Mouse (Mus musculus): ENCODE measurements at regions not wholly inside any gene's neighbourhood (a gene's known extent, or its start where the extent isn't known, plus 50 kb on each side); places are given as distances from the start of the nearest gene placed in this dataset.

GRCm38 (mm10) chr10:126664408-126665083 lies 236.6 kb downstream of the Atp23 start:
- no peaks in the 10 kb centered on the region for H3K27me3 ChIP-seq
- no peak overlapping the region for H3K27ac ChIP-seq (replicated peaks)
- H3K9me3 ChIP-seq, result 0 out of 2 replicates have a peak, but pooled peaks cover 4% of the 10 kb centered on the region
- no peaks in the 10 kb centered on the region for H3K4me1 ChIP-seq (replicated peaks)
- H3K9ac ChIP-seq, result no peak overlapping the region
- 89% methylated on average over 13 of the region's 13 CpGs for WGBS
- H3K36me3 ChIP-seq, result no peaks in the 10 kb centered on the region
- no peak overlapping the region for H3K4me2 ChIP-seq
- ATAC-seq (ENCODE audit: low read depth), result no peak
- H3K4me3 ChIP-seq, result no peak overlapping the region

GRCm38 (mm10) chr10:126663461-126664013 lies 237.6 kb downstream of the Atp23 start:
- Histone ChIP-seq H3K4me2 (no peak overlapping the region), H3K9me3 (0 out of 2 replicates have a peak, but pooled peaks cover 4% of the 10 kb centered on the region), H3K36me3 (no peaks in the 10 kb centered on the region), H3K27me3 (no peaks in the 10 kb centered on the region), H3K4me3 (no peak overlapping the region), H3K27ac (replicated peaks) (no peak overlapping the region), H3K9ac (no peak overlapping the region), H3K4me1 (replicated peaks) (no peaks in the 10 kb centered on the region)
- ATAC-seq (ENCODE audit: low read depth), result no peak
- WGBS, result 78% methylated on average over 15 of the region's 15 CpGs

GRCm38 (mm10) chr10:126662765-126663164 lies 238.4 kb downstream of the Atp23 start:
- H3K4me2 ChIP-seq, result no peak overlapping the region
- H3K27me3 ChIP-seq, result no peaks in the 10 kb centered on the region
- H3K9me3 ChIP-seq, result 0 out of 2 replicates have a peak, but pooled peaks cover 4% of the 10 kb centered on the region
- H3K4me3 ChIP-seq, result no peak overlapping the region
- H3K36me3 ChIP-seq, result no peaks in the 10 kb centered on the region
- ATAC-seq (ENCODE audit: low read depth), result no peak
- H3K27ac ChIP-seq (replicated peaks), result no peak overlapping the region
- 90% methylated on average over 6 of the region's 6 CpGs for WGBS
- H3K9ac ChIP-seq, result no peak overlapping the region
- H3K4me1 ChIP-seq (replicated peaks), result no peaks in the 10 kb centered on the region

- Histone ChIP-seq H3K36me3 (no peaks in the 10 kb centered on the region), H3K9me3 (0 out of 2 replicates have a peak, but pooled peaks cover 4% of the 10 kb centered on the region), H3K4me3 (no peak overlapping the region), H3K27me3 (no peaks in the 10 kb centered on the region), H3K27ac (replicated peaks) (no peak overlapping the region), H3K4me1 (replicated peaks) (no peaks in the 10 kb centered on the region), H3K9ac (no peak overlapping the region), H3K4me2 (no peak overlapping the region)
- WGBS, result 59% methylated on average over 5 of the region's 5 CpGs
- no peak for ATAC-seq (ENCODE audit: low read depth)
These were observed 240.0 kb downstream of the Atp23 start for GRCm38 (mm10) chr10:126661095-126661615.

- WGBS, result 76% methylated on average over 9 of the region's 9 CpGs
- Histone ChIP-seq H3K9me3 (0 out of 2 replicates have a peak, but pooled peaks cover 4% of the 10 kb centered on the region), H3K9ac (no peak overlapping the region), H3K27me3 (no peaks in the 10 kb centered on the region), H3K4me1 (replicated peaks) (no peaks in the 10 kb centered on the region), H3K27ac (replicated peaks) (no peak overlapping the region), H3K4me3 (no peak overlapping the region), H3K4me2 (no peak overlapping the region), H3K36me3 (no peaks in the 10 kb centered on the region)
- no peak for ATAC-seq (ENCODE audit: low read depth)
These were observed 241.1 kb downstream of the Atp23 start for GRCm38 (mm10) chr10:126660024-126660423.

- H3K9me3 ChIP-seq, result no peaks in the 10 kb centered on the region
- WGBS, result 91% methylated on average over 3 of the region's 3 CpGs
- H3K27ac ChIP-seq (replicated peaks), result no peak overlapping the region
These were observed 248.5 kb downstream of the Atp23 start for GRCm38 (mm10) chr10:126652693-126653092.

GRCm38 (mm10) chr10:126646587-126646986 lies 254.6 kb downstream of the Atp23 start:
- no peak overlapping the region for H3K9ac ChIP-seq

More at GRCm38 (mm10) chr10:126652693-126653092, 248.5 kb downstream of the Atp23 start:
- Histone ChIP-seq H3K9ac (no peak overlapping the region), H3K36me3 (no peaks in the 10 kb centered on the region), H3K4me2 (no peak overlapping the region), H3K4me1 (replicated peaks) (no peaks in the 10 kb centered on the region), H3K27me3 (no peaks in the 10 kb centered on the region), H3K4me3 (no peak overlapping the region)
- no peak for ATAC-seq (ENCODE audit: low read depth)

GRCm38 (mm10) chr10:126641792-126642289 lies 259.3 kb downstream of the Atp23 start:
- peaks cover 10% of the 10 kb centered on the region for H3K4me1 ChIP-seq (replicated peaks)
- peak overlapping the region; percentile 32; the same call in 1 of the 2 replicates for H3K4me2 ChIP-seq
- H3K9me3 ChIP-seq, result no peaks in the 10 kb centered on the region
- H3K27me3 ChIP-seq, result no peaks in the 10 kb centered on the region
- H3K4me3 ChIP-seq, result no peak overlapping the region
- H3K36me3 ChIP-seq, result no peaks in the 10 kb centered on the region
- H3K9ac ChIP-seq, result no peak overlapping the region
- WGBS, result 20% methylated on average over 9 of the region's 9 CpGs
- H3K27ac ChIP-seq (replicated peaks), result 0 out of 2 replicates have a peak overlapping the region, but pooled peaks have one; percentile 3
- no peak for ATAC-seq (ENCODE audit: low read depth)

More at GRCm38 (mm10) chr10:126646587-126646986, 254.6 kb downstream of the Atp23 start:
- no peak overlapping the region for H3K4me2 ChIP-seq
- no peak overlapping the region for H3K27ac ChIP-seq (replicated peaks)
- no peak overlapping the region for H3K4me3 ChIP-seq
- no peaks in the 10 kb centered on the region for H3K27me3 ChIP-seq
- H3K36me3 ChIP-seq, result no peaks in the 10 kb centered on the region
- ATAC-seq (ENCODE audit: low read depth), result no peak
- peaks cover 6% of the 10 kb centered on the region for H3K4me1 ChIP-seq (replicated peaks)
- H3K9me3 ChIP-seq, result no peaks in the 10 kb centered on the region
- WGBS, result 66% methylated on average over 4 of the region's 4 CpGs

- H3K27ac ChIP-seq (replicated peaks), result no peak overlapping the region
- 60% methylated on average over 13 of the region's 13 CpGs for WGBS
- H3K9me3 ChIP-seq, result no peaks in the 10 kb centered on the region
- no peaks in the 10 kb centered on the region for H3K36me3 ChIP-seq
- H3K27me3 ChIP-seq, result no peaks in the 10 kb centered on the region
- no peak overlapping the region for H3K4me2 ChIP-seq
- H3K9ac ChIP-seq, result no peak overlapping the region
- H3K4me3 ChIP-seq, result no peak overlapping the region
- H3K4me1 ChIP-seq (replicated peaks), result no peaks in the 10 kb centered on the region
- ATAC-seq (ENCODE audit: low read depth), result no peak
These were observed 266.4 kb downstream of the Atp23 start for GRCm38 (mm10) chr10:126634731-126635130.

- Histone ChIP-seq H3K4me3 (no peak overlapping the region), H3K9me3 (no peaks in the 10 kb centered on the region), H3K27ac (replicated peaks) (no peak overlapping the region), H3K36me3 (no peaks in the 10 kb centered on the region), H3K27me3 (no peaks in the 10 kb centered on the region), H3K9ac (no peak overlapping the region), H3K4me2 (no peak overlapping the region), H3K4me1 (replicated peaks) (no peaks in the 10 kb centered on the region)
- no peak for ATAC-seq (ENCODE audit: low read depth)
- WGBS, result 57% methylated on average over 4 of the region's 4 CpGs
These were observed 273.1 kb downstream of the Atp23 start for GRCm38 (mm10) chr10:126628057-126628456.

GRCm38 (mm10) chr10:126625466-126625865 lies 275.7 kb downstream of the Atp23 start:
- no peak overlapping the region for H3K4me3 ChIP-seq
- 57% methylated on average over 7 of the region's 7 CpGs for WGBS
- no peak overlapping the region for H3K9ac ChIP-seq
- no peaks in the 10 kb centered on the region for H3K4me1 ChIP-seq (replicated peaks)
- H3K4me2 ChIP-seq, result no peak overlapping the region
- no peak for ATAC-seq (ENCODE audit: low read depth)
- no peaks in the 10 kb centered on the region for H3K27me3 ChIP-seq
- H3K36me3 ChIP-seq, result no peaks in the 10 kb centered on the region
- H3K9me3 ChIP-seq, result no peaks in the 10 kb centered on the region
- H3K27ac ChIP-seq (replicated peaks), result no peak overlapping the region

- H3K27me3 ChIP-seq, result no peaks in the 10 kb centered on the region
- no peak overlapping the region for H3K9ac ChIP-seq
- no peak overlapping the region for H3K4me2 ChIP-seq
These were observed 280.4 kb downstream of the Atp23 start for GRCm38 (mm10) chr10:126620802-126621201.

More at GRCm38 (mm10) chr10:126620802-126621201, 280.4 kb downstream of the Atp23 start:
- H3K27ac ChIP-seq (replicated peaks), result no peak overlapping the region
- WGBS, result 66% methylated on average over 6 of the region's 6 CpGs
- H3K4me3 ChIP-seq, result no peak overlapping the region
- no peak for ATAC-seq (ENCODE audit: low read depth)
- H3K4me1 ChIP-seq (replicated peaks), result peaks cover 9% of the 10 kb centered on the region; the same call in 1 of the 2 replicates
- H3K36me3 ChIP-seq, result no peaks in the 10 kb centered on the region
- no peaks in the 10 kb centered on the region for H3K9me3 ChIP-seq

Measured in neural tube, embryonic 13.5 days (tissue).